Mouse (Mus musculus) liver, embryonic 14.5 days (tissue): ENCODE results near the gene Olfr114.

ENCODE experiments used
- CTCF ChIP-seq: IDR thresholded peaks from 2 replicates; pipeline ENCODE4 v1.5.1; 2016; ENCODE audit warnings: antibody characterized with exemption, low read depth, control low read depth
- EP300 ChIP-seq: IDR thresholded peaks from 2 replicates; pipeline ENCODE4 v1.6.1; 2016; ENCODE audit warnings: antibody characterized with exemption, low read depth

GRCm38 (mm10) chr17:37569351-37569750 is 23.2 kb downstream of the Olfr114 start, which contains the start of gene Olfr112:
- no peak for TF ChIP-seq CTCF
- no peak for TF ChIP-seq EP300
